Mouse (Mus musculus) myocyte (in vitro differentiated cells): ENCODE measurements around the gene Cbwd1. TPM values are rescaled to one million over a fixed set of nuclear protein-coding genes. Genes with fewer than 3 reads are reported as not detected.

Experiments used
- H3K27me3 ChIP-seq: one replicate; pipeline ENCODE4 v1.6.1; 2011; ENCODE audit not compliant: control insufficient read depth, insufficient read depth, insufficient read length
- H3K36me3 ChIP-seq: one replicate; pipeline ENCODE4 v1.6.1; 2011; ENCODE audit not compliant: control insufficient read depth, insufficient read depth
- H3K4me2 ChIP-seq: one replicate; pipeline ENCODE4 v1.6.1; 2011; ENCODE audit warnings: low read depth, control low read depth
- H3K4me3 ChIP-seq: one replicate; pipeline ENCODE4 v1.5.1; 2011; ENCODE audit warnings: mild to moderate bottlenecking, control low read depth, moderate library complexity
- H3K79me2 ChIP-seq: one replicate; pipeline ENCODE4 v1.6.1; 2011; ENCODE audit not compliant: control insufficient read depth, insufficient read depth
- H3ac ChIP-seq: one replicate; pipeline ENCODE4 v1.6.1; 2011; ENCODE audit not compliant: control insufficient read depth, insufficient read length
- CEBPB ChIP-seq: IDR thresholded peaks from 2 replicates; pipeline ENCODE4 v1.6.1; 2011; ENCODE audit warnings: mild to moderate bottlenecking, moderate library complexity; ENCODE audit not compliant: poor library complexity, insufficient read depth, severe bottlenecking
- E2F4 ChIP-seq: IDR thresholded peaks from one replicate; pipeline ENCODE4 v1.6.1; 2011; ENCODE audit warnings: mild to moderate bottlenecking, control low read depth, moderate library complexity; ENCODE audit not compliant: insufficient read depth
- MAX ChIP-seq: IDR thresholded peaks from one replicate; pipeline ENCODE4 v1.6.1; 2011; ENCODE audit warnings: low read depth, mild to moderate bottlenecking, control low read depth
- MYOD1 ChIP-seq, 3 experiments: IDR thresholded peaks; one replicate each; pipeline ENCODE4 v1.6.1; 2011; ENCODE audit warnings: control low read depth in 2 of 3, low read depth in 2 of 3, mild to moderate bottlenecking in 2 of 3, moderate library complexity in 1 of 3; ENCODE audit not compliant: insufficient read length in 2 of 3, control insufficient read depth in 1 of 3
- MYOG ChIP-seq, 3 experiments: IDR thresholded peaks; one replicate each; pipeline ENCODE4 v1.6.1; 2011; ENCODE audit warnings: control low read depth in 2 of 3, low read depth in 2 of 3, mild to moderate bottlenecking in 2 of 3; ENCODE audit not compliant: insufficient read length in 2 of 3, control insufficient read depth in 1 of 3, insufficient read depth in 1 of 3
- POLR2A ChIP-seq: IDR thresholded peaks from one replicate; pipeline ENCODE4 v1.6.1; 2011; ENCODE audit warnings: low read depth, mild to moderate bottlenecking, control low read depth, moderate library complexity; ENCODE audit not compliant: insufficient read length
- POLR2AphosphoS2 ChIP-seq: IDR thresholded peaks from one replicate; pipeline ENCODE4 v1.6.1; 2011; ENCODE audit warnings: low read depth, control low read depth; ENCODE audit not compliant: insufficient read length
- REST ChIP-seq: IDR thresholded peaks from one replicate; pipeline ENCODE4 v1.6.1; 2011; ENCODE audit warnings: mild to moderate bottlenecking, control low read depth, moderate library complexity; ENCODE audit not compliant: insufficient read depth, insufficient read length
- SRF ChIP-seq: IDR thresholded peaks from one replicate; pipeline ENCODE4 v1.6.1; 2011; ENCODE audit warnings: low read depth; ENCODE audit not compliant: control insufficient read depth, insufficient read length
- TCF12 ChIP-seq: IDR thresholded peaks from one replicate; pipeline ENCODE4 v1.6.1; 2011; ENCODE audit warnings: mild to moderate bottlenecking, control low read depth; ENCODE audit not compliant: poor library complexity, insufficient read depth, severe bottlenecking
- TCF3 ChIP-seq: IDR thresholded peaks from one replicate; pipeline ENCODE4 v1.6.1; 2011; ENCODE audit warnings: low read depth, control low read depth; ENCODE audit not compliant: insufficient read length
- USF1 ChIP-seq: IDR thresholded peaks from one replicate; pipeline ENCODE4 v1.6.1; 2011; ENCODE audit warnings: low read depth, mild to moderate bottlenecking, control low read depth, moderate library complexity
- polyA plus RNA-seq: library from polyadenylated mRNA; unstranded; fragments of >200 nt; fragmentation: generic; extraction: Trizol; gene quantifications from one replicate; pipeline ENCODE4 v1.2.1, GENCODE M21; 2012; ENCODE audit warnings: missing spikeins

Cbwd1 gene
- polyA plus RNA-seq, 1 experiment = 9.8 TPM

- TF ChIP-seq MYOD1 (IDR thresholded peaks at IDR 0.05; ENCODE audit: control insufficient read depth in 1 of 3, insufficient read length in 2 of 3, low read depth in 2 of 3) (no peak), MYOG (IDR thresholded peaks at IDR 0.05; ENCODE audit: control insufficient read depth in 1 of 3, insufficient read depth in 1 of 3, insufficient read length in 2 of 3, low read depth in 2 of 3) (no peak), TCF3 (no peak), POLR2AphosphoS2 (no peak), MAX (no peak), POLR2A (no peak), SRF (no peak), E2F4 (no peak), REST (no peak), TCF12 (no peak), CEBPB (no peak), USF1 (no peak)
- H3K79me2 ChIP-seq = no peaks in the 10 kb centered on the region
- no peaks in the 10 kb centered on the region for H3K36me3 ChIP-seq
- H3K27me3 ChIP-seq = no peaks in the 10 kb centered on the region
- no peak overlapping the region for H3K4me2 ChIP-seq
- H3K4me3 ChIP-seq = no peak overlapping the region
- H3ac ChIP-seq = no peak overlapping the region
Observed at GRCm38 (mm10) chr19:25002032-25002431, 40.6 kb upstream of the Cbwd1 start.

GRCm38 (mm10) chr19:25000153-25000552 is 38.7 kb upstream of the Cbwd1 start:
- Histone ChIP-seq H3K36me3 (no peaks in the 10 kb centered on the region), H3K4me3 (peak overlapping the region; percentile 28), H3ac (peak overlapping the region; percentile 36), H3K27me3 (no peaks in the 10 kb centered on the region), H3K4me2 (peak overlapping the region; percentile 81), H3K79me2 (no peaks in the 10 kb centered on the region)
- TF ChIP-seq CEBPB = no peak
- no peak for TF ChIP-seq TCF3
- no peak for TF ChIP-seq SRF
- no peak for TF ChIP-seq MAX
- TF ChIP-seq TCF12 = no peak
- no peak for TF ChIP-seq USF1
- no peak for TF ChIP-seq MYOG (IDR thresholded peaks at IDR 0.05; ENCODE audit: control insufficient read depth in 1 of 3, insufficient read depth in 1 of 3, insufficient read length in 2 of 3, low read depth in 2 of 3)
- no peak for TF ChIP-seq REST
- no peak for TF ChIP-seq POLR2A
- TF ChIP-seq E2F4 = no peak
- TF ChIP-seq MYOD1 (IDR thresholded peaks at IDR 0.05; ENCODE audit: control insufficient read depth in 1 of 3, insufficient read length in 2 of 3, low read depth in 2 of 3) = no peak

DNA sequence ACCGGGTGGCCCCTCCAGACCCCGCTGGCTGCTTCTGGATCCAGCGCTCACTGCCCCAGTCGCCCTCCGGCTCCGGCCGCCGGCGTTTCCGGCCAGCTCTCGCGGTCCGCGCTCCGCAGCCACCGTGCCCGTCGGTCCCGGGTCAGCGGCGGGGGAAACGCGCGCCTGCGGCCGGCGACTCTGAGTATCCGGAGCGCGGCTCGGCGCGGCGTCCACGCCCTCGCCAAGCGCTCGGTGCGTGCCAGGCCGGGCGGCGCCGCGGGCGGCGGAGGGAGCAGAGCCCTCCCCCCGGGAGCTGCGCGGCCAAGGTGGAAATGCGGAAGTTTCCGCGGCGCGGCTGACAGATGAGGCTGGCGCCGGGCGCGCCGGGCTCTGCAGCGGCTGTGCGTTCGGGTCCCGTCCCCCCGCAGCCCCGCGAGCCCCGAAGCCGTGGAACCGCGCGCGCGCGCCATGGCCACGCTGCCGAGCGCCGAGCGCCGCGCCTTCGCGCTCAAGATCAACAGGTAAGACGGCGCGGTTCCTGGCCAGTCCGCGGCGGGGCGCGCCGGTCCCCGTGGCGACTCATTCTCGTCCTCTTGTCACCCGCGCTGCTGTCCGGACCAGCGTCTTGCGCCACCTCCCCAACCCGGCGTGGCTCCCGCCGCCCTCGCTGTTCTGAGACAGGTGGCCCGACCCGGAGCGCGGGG is 37.9 kb upstream of the Cbwd1 start, which contains the start of gene Dock8:
Gene Dock8 (plus strand): TSS at position 334 of the 686 bp plus-strand sequence.
- H3K36me3 ChIP-seq = no peaks in the 10 kb centered on the region
- peak in 1 of 3 experiments; percentile 38 for TF ChIP-seq MYOD1 (IDR thresholded peaks at IDR 0.05; ENCODE audit: control insufficient read depth in 1 of 3, insufficient read length in 2 of 3, low read depth in 2 of 3)
- TF ChIP-seq E2F4 = no peak
- peak in 1 of 3 experiments; percentile 53 for TF ChIP-seq MYOG (IDR thresholded peaks at IDR 0.05; ENCODE audit: control insufficient read depth in 1 of 3, insufficient read depth in 1 of 3, insufficient read length in 2 of 3, low read depth in 2 of 3)
- TF ChIP-seq POLR2AphosphoS2 = no peak
- no peaks in the 10 kb centered on the region for H3K79me2 ChIP-seq
- peak within 1 kb of the TSS; percentile 36 for H3ac ChIP-seq
- no peaks in the 10 kb centered on the region for H3K27me3 ChIP-seq
- H3K4me3 ChIP-seq = peak within 1 kb of the TSS; percentile 28
- peak within 1 kb of the TSS; percentile 81 for H3K4me2 ChIP-seq

DNA sequence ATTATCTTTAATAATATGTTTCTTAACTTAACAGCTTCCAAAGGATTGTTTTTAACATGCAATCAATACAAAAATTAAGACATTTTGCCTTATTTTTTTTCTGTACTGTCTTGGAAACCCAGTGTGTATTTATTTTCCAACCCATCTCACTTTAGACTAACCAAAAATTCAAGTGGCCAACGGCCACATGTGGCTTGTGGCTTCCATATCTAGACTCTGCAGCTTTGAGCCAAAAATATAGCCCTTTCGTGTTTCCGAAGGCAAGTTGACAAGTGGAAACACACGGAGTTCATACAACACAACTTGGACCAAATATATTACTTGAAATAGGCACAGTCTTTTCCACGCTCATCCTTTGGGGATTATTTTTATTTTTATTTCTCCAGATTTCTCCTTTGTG is 37.2 kb upstream of the Cbwd1 start:
- Histone ChIP-seq H3K4me3 (peak overlapping the region; percentile 28), H3K4me2 (peak overlapping the region; percentile 81), H3K27me3 (no peaks in the 10 kb centered on the region), H3K36me3 (no peaks in the 10 kb centered on the region), H3ac (peak overlapping the region; percentile 36), H3K79me2 (no peaks in the 10 kb centered on the region)
- TF ChIP-seq MYOD1 (IDR thresholded peaks at IDR 0.05; ENCODE audit: control insufficient read depth in 1 of 3, insufficient read length in 2 of 3, low read depth in 2 of 3) (no peak), E2F4 (no peak), CEBPB (no peak), USF1 (no peak), TCF12 (no peak), MYOG (IDR thresholded peaks at IDR 0.05; ENCODE audit: control insufficient read depth in 1 of 3, insufficient read depth in 1 of 3, insufficient read length in 2 of 3, low read depth in 2 of 3) (no peak), MAX (no peak), SRF (no peak), POLR2A (no peak), TCF3 (no peak), REST (no peak)
